Mouse (Mus musculus) adipocyte (in vitro differentiated cells): ENCODE measurements at regions not wholly inside any gene's neighbourhood (a gene's known extent, or its start where the extent isn't known, plus 50 kb on each side); places are given as distances from the start of the nearest gene placed in this dataset.

Source experiments
- DNase-seq: peaks from one replicate; pipeline ENCODE4 v3.0.0-alpha.2; 2016; ENCODE audit warnings: low spot score

GRCm38 (mm10) chr2:160192661-160193060, 141.3 kb downstream of the Gm826 start:
- DNase-seq, result no peak

GRCm38 (mm10) chr2:160186106-160186505, 147.9 kb downstream of the Gm826 start:
- DNase-seq, result no peak

GRCm38 (mm10) chr2:160170975-160171515, 162.9 kb downstream of the Gm826 start:
- DNase-seq, result no peak

GRCm38 (mm10) chr2:160158599-160159261, 175.2 kb downstream of the Gm826 start:
- no peak for DNase-seq

- DNase-seq, result no peak
These were observed 180.2 kb downstream of the Gm826 start for GRCm38 (mm10) chr2:160153781-160154180.

GRCm38 (mm10) chr2:160152101-160152500, 181.9 kb downstream of the Gm826 start:
- DNase-seq, result no peak

GRCm38 (mm10) chr2:160148936-160149335, 185.0 kb downstream of the Gm826 start:
- no peak for DNase-seq

- no peak for DNase-seq
These were observed 185.4 kb downstream of the Gm826 start for GRCm38 (mm10) chr2:160148516-160148915.

- DNase-seq, result no peak
These were observed 185.9 kb downstream of the Gm826 start for GRCm38 (mm10) chr2:160148031-160148430.

GRCm38 (mm10) chr2:160140166-160140740, 193.7 kb downstream of the Gm826 start:
- no peak for DNase-seq

- no peak for DNase-seq
These were observed 195.9 kb downstream of the Gm826 start for GRCm38 (mm10) chr2:160138091-160138490.

GRCm38 (mm10) chr2:160131797-160132196, 202.2 kb downstream of the Gm826 start:
- DNase-seq, result no peak

GRCm38 (mm10) chr2:160131386-160131785, 202.6 kb downstream of the Gm826 start:
- DNase-seq, result no peak

GRCm38 (mm10) chr2:160117148-160117547, 216.8 kb downstream of the Gm826 start:
- DNase-seq, result no peak

- DNase-seq, result no peak
These were observed 222.7 kb downstream of the Gm826 start for GRCm38 (mm10) chr2:160111176-160111692.

- DNase-seq, result no peak
These were observed 240.9 kb downstream of the Gm826 start for GRCm38 (mm10) chr2:160093078-160093477.

- DNase-seq, result peak; percentile 94
These were observed 248.0 kb downstream of the Gm826 start for GRCm38 (mm10) chr2:160085999-160086398.

- no peak for DNase-seq
These were observed 250.3 kb downstream of the Gm826 start for GRCm38 (mm10) chr2:160083674-160084073.

- DNase-seq, result no peak
These were observed 251.8 kb downstream of the Gm826 start for GRCm38 (mm10) chr2:160082106-160082653.

GRCm38 (mm10) chr2:160075694-160076093, 258.3 kb downstream of the Gm826 start:
- DNase-seq, result no peak

- DNase-seq, result no peak
These were observed 263.5 kb downstream of the Gm826 start for GRCm38 (mm10) chr2:160070441-160070840.

- no peak for DNase-seq
These were observed 265.2 kb downstream of the Gm826 start for GRCm38 (mm10) chr2:160068772-160069171.

GRCm38 (mm10) chr2:160067904-160068303, 266.1 kb downstream of the Gm826 start:
- no peak for DNase-seq
